Mouse (Mus musculus): ENCODE measurements around the gene Lypd4. TPM values are rescaled to one million over a fixed set of nuclear protein-coding genes. Genes with fewer than 3 reads are reported as not detected.
"Not testable (repeated sequence)": the region's sequence is repeated elsewhere in the genome, so short reads cannot be mapped to it uniquely, and the experiment has no call there.

Lypd4 gene
- total RNA-seq (2014; fragmentation: Nextera tagmentation) (not detected in 2 replicates), total RNA-seq (2017) (not detected in 2 replicates)

- ATAC-seq (replicated peaks; ENCODE audit: poor library complexity, severe bottlenecking): peak; percentile 11; the same call in 1 of the 2 replicates
Observed at GRCm38 (mm10) chr7:24869532-24870165, at the start of gene Lypd4, which contains the start of gene Dmrtc2. Gene Lypd4 (minus strand): TSS chr7:24869941. Gene Dmrtc2 (plus strand): TSS chr7:24870057.

GRCm38 (mm10) chr7:24918763-24919323, 49.1 kb upstream of the Lypd4 start:
- no peak for ATAC-seq (replicated peaks; ENCODE audit: poor library complexity, severe bottlenecking)

GRCm38 (mm10) chr7:24912480-24912879, 42.7 kb upstream of the Lypd4 start:
- no peak for ATAC-seq (replicated peaks; ENCODE audit: poor library complexity, severe bottlenecking)

GRCm38 (mm10) chr7:24907211-24907748, 37.5 kb upstream of the Lypd4 start:
- peak; percentile 6; the same call in 1 of the 2 replicates for ATAC-seq (replicated peaks; ENCODE audit: poor library complexity, severe bottlenecking)

- no peak for ATAC-seq (replicated peaks; ENCODE audit: poor library complexity, severe bottlenecking)
Observed at GRCm38 (mm10) chr7:24906551-24906950, 36.8 kb upstream of the Lypd4 start.

- ATAC-seq (replicated peaks; ENCODE audit: poor library complexity, severe bottlenecking): peak; percentile 28
Observed at GRCm38 (mm10) chr7:24904936-24905335, 35.2 kb upstream of the Lypd4 start.

GRCm38 (mm10) chr7:24904070-24904483, 34.3 kb upstream of the Lypd4 start:
- peak; percentile 80 for ATAC-seq (replicated peaks; ENCODE audit: poor library complexity, severe bottlenecking)

GRCm38 (mm10) chr7:24903444-24903825, 33.7 kb upstream of the Lypd4 start:
- no peak for ATAC-seq (replicated peaks; ENCODE audit: poor library complexity, severe bottlenecking)

GRCm38 (mm10) chr7:24902630-24903443, 33.1 kb upstream of the Lypd4 start, which contains the start of gene Arhgef1:
Gene Arhgef1 (plus strand): TSS chr7:24902912.
- peak; percentile 32 for ATAC-seq (replicated peaks; ENCODE audit: poor library complexity, severe bottlenecking)

GRCm38 (mm10) chr7:24902264-24902629, 32.5 kb upstream of the Lypd4 start:
- ATAC-seq (replicated peaks; ENCODE audit: poor library complexity, severe bottlenecking): no peak

GRCm38 (mm10) chr7:24901842-24902241, 32.1 kb upstream of the Lypd4 start:
- ATAC-seq (replicated peaks; ENCODE audit: poor library complexity, severe bottlenecking): peak; percentile 8; the same call in 1 of the 2 replicates

- ATAC-seq (replicated peaks; ENCODE audit: poor library complexity, severe bottlenecking): no peak
Observed at GRCm38 (mm10) chr7:24901114-24901513, 31.4 kb upstream of the Lypd4 start.

- no peak for ATAC-seq (replicated peaks; ENCODE audit: poor library complexity, severe bottlenecking)
Observed at GRCm38 (mm10) chr7:24897959-24898358, 28.2 kb upstream of the Lypd4 start.

GRCm38 (mm10) chr7:24897224-24897623, 27.5 kb upstream of the Lypd4 start, which contains the start of gene Cd79a:
Gene Cd79a (plus strand): TSS chr7:24897381.
- ATAC-seq (replicated peaks; ENCODE audit: poor library complexity, severe bottlenecking): peak; percentile 8; the same call in 1 of the 2 replicates

GRCm38 (mm10) chr7:24896269-24896668, 26.5 kb upstream of the Lypd4 start:
- ATAC-seq (replicated peaks; ENCODE audit: poor library complexity, severe bottlenecking): no peak

- ATAC-seq (replicated peaks; ENCODE audit: poor library complexity, severe bottlenecking): not testable (repeated sequence)
Observed at GRCm38 (mm10) chr7:24895749-24896148, 26.0 kb upstream of the Lypd4 start.

GRCm38 (mm10) chr7:24892125-24892583, 22.4 kb upstream of the Lypd4 start:
- no peak for ATAC-seq (replicated peaks; ENCODE audit: poor library complexity, severe bottlenecking)

GRCm38 (mm10) chr7:24891241-24892124, 21.7 kb upstream of the Lypd4 start:
- ATAC-seq (replicated peaks; ENCODE audit: poor library complexity, severe bottlenecking): no peak
